Mouse (Mus musculus) testis, adult 2 months (tissue): ENCODE data around the gene Fbxo28.

ENCODE experiments used
- CTCF ChIP-seq: fragments of 200-500 bp; IDR thresholded peaks from 2 replicates; pipeline ENCODE4 v1.5.1; 2012; ENCODE audit warnings: low read depth, mild to moderate bottlenecking, inconsistent platforms, low read length, moderate library complexity; ENCODE audit not compliant: control insufficient read depth, insufficient read depth, insufficient replicate concordance
- POLR2A ChIP-seq: fragments of 200-500 bp; IDR thresholded peaks from 2 replicates; pipeline ENCODE4 v1.6.1; 2012; ENCODE audit warnings: low read depth, mild to moderate bottlenecking, inconsistent platforms, low read length, moderate library complexity; ENCODE audit not compliant: control insufficient read depth

GRCm38 (mm10) chr1:182323139-182323538 lies 18.3 kb downstream of the Fbxo28 start:
- TF ChIP-seq CTCF = no peak
- TF ChIP-seq POLR2A = no peak
